ENCODE assay signal across 8 mouse cellular contexts in genomic region chr6:22874781-22875613, GRCm38 (mm10). TPM values are rescaled to one million over a fixed set of nuclear protein-coding genes. Genes with fewer than 3 reads are reported as not detected.
A peak's percentile ranks its signal among the peaks of the same experiment; 100 is the strongest.
DNase-seq lines count a peak whose midpoint lies in the region; ATAC-seq lines count a peak whose summit lies in the region.

Gene Ptprz1 (plus strand): TSS chr6:22875502.

- intact Hi-C loops in gastrocnemius, postnatal 14 days (cut with DNase I; ENCODE audit: low total_unique reads) = no loop called here

- H3K27ac ChIP-seq in embryonic facial prominence, embryonic 15.5 days (replicated peaks) = no peak within 1 kb of the TSS
- H3K27ac ChIP-seq in hindbrain, embryonic 13.5 days = peak within 1 kb of the TSS; percentile 75
- H3K27ac ChIP-seq in limb, embryonic 10.5 days = peak within 1 kb of the TSS; percentile 72

- peak within 1 kb of the TSS; percentile 59 for H3K4me3 ChIP-seq in embryonic facial prominence, embryonic 15.5 days (replicated peaks)
- H3K4me3 ChIP-seq in hindbrain, embryonic 13.5 days = peak within 1 kb of the TSS; percentile 69
- H3K4me3 ChIP-seq in limb, embryonic 10.5 days = peak within 1 kb of the TSS; percentile 68

- peak; percentile 16 for DNase-seq in gastrocnemius, postnatal 14 days
- no peak for DNase-seq in gastrocnemius, adult 8-10 months (ENCODE audit: low spot score in 2 of 2)
- DNase-seq in adrenal gland, postnatal 36 days = peak; percentile 59 to 61
- peak; percentile 82 for DNase-seq in limb, embryonic 10.5 days (ENCODE audit: low spot score)
- DNase-seq in neural tube, embryonic 10.5 days (ENCODE audit: extremely low spot score, low spot score) = peak; percentile 81
- no peak for DNase-seq in T-cell, adult 2 months (ENCODE audit: low spot score)

- peak within 1 kb of the TSS; percentile 92 for H3K4me2 ChIP-seq in embryonic facial prominence, embryonic 15.5 days (replicated peaks)
- H3K4me2 ChIP-seq in hindbrain, embryonic 13.5 days = peak within 1 kb of the TSS; percentile 87

- peaks cover 6% of the 10 kb centered on the region for H3K27me3 ChIP-seq in embryonic facial prominence, embryonic 15.5 days
- H3K27me3 ChIP-seq in hindbrain, embryonic 13.5 days = no peaks in the 10 kb centered on the region
- H3K27me3 ChIP-seq in limb, embryonic 10.5 days (ENCODE audit: low read depth, poor library complexity, severe bottlenecking) = peaks cover 22% of the 10 kb centered on the region

- ATAC-seq in embryonic facial prominence, embryonic 15.5 days (ENCODE audit: insufficient number of reproducible peaks, low FRiP score, low TSS enrichment, low read depth) = peak; percentile 88
- ATAC-seq in hindbrain, embryonic 13.5 days (ENCODE audit: low FRiP score) = peak; percentile 93

- under 1% methylated on average over 43 of the region's 44 CpGs for WGBS in embryonic facial prominence, embryonic 15.5 days
- under 1% methylated on average over 44 of the region's 44 CpGs for WGBS in hindbrain, embryonic 13.5 days
- WGBS in limb, embryonic 10.5 days = 1% methylated on average over 44 of the region's 44 CpGs

- H3K9me3 ChIP-seq in embryonic facial prominence, embryonic 15.5 days (replicated peaks) = no peaks in the 10 kb centered on the region
- no peaks in the 10 kb centered on the region for H3K9me3 ChIP-seq in hindbrain, embryonic 13.5 days
- H3K9me3 ChIP-seq in limb, embryonic 10.5 days (replicated peaks) = no peaks in the 10 kb centered on the region

- peaks cover 10% of the 10 kb centered on the region; the same call in 1 of the 2 replicates for H3K4me1 ChIP-seq in embryonic facial prominence, embryonic 15.5 days
- peaks cover 26% of the 10 kb centered on the region for H3K4me1 ChIP-seq in hindbrain, embryonic 13.5 days (replicated peaks)
- H3K4me1 ChIP-seq in limb, embryonic 10.5 days = peaks cover 12% of the 10 kb centered on the region

- H3K36me3 ChIP-seq in embryonic facial prominence, embryonic 15.5 days = no peaks in the 10 kb centered on the region
- H3K36me3 ChIP-seq in hindbrain, embryonic 13.5 days = no peaks in the 10 kb centered on the region
- H3K36me3 ChIP-seq in limb, embryonic 10.5 days = no peaks in the 10 kb centered on the region

- peak within 1 kb of the TSS; percentile 31 for H3K9ac ChIP-seq in embryonic facial prominence, embryonic 15.5 days
- peak within 1 kb of the TSS; percentile 84 for H3K9ac ChIP-seq in hindbrain, embryonic 13.5 days

RNA-seq across cellular contexts. Expression of gene Ptprz1, which starts in this region (rescaled TPM):
- total RNA-seq in gastrocnemius, postnatal 14 days (2021) = 1 to 10 TPM; 1.3 to 1.6 TPM
- total RNA-seq in gastrocnemius, adult 8-10 months (2022) = under 1 TPM; 0.05 to 0.54 (median 0.17) TPM
- 1 to 10 TPM; 2.3 to 8.3 TPM for total RNA-seq in adrenal gland, postnatal 36 days (2021)
- polyA plus RNA-seq in embryonic facial prominence, embryonic 15.5 days (2015; fragmentation: Nextera tagmentation; extraction: Ambion mirVana) = 17.3 and 19.3 TPM in 2 replicates
- 48.9 and 53.1 TPM in 2 replicates for polyA plus RNA-seq in hindbrain, embryonic 13.5 days (2015; fragmentation: Nextera tagmentation; extraction: Ambion mirVana)
- polyA plus RNA-seq in limb, embryonic 10.5 days (2016; fragmentation: Nextera tagmentation; extraction: Ambion mirVana) = 1.3 TPM in 2 replicates

Comparison
In these comparisons a context has a peak if more than half of its experiments do, and no peak if none do; other contexts are left out.
1. DNase-seq: peak in gastrocnemius, postnatal 14 days (single experiment), adrenal gland, postnatal 36 days (2 of 2), limb, embryonic 10.5 days (single experiment) and neural tube, embryonic 10.5 days (single experiment); none in gastrocnemius, adult 8-10 months (0 of 2) and T-cell, adult 2 months (single experiment).
2. Peak in every context shown above with its lines, with median percentiles within 50 percentile points of each other: H3K4me3 ChIP-seq.